Mouse (Mus musculus) megakaryocyte, embryonic 14.5 days (primary cell): ENCODE results near the gene Olfr187. TPM values are rescaled to one million over a fixed set of nuclear protein-coding genes. Genes with fewer than 3 reads are reported as not detected.

ENCODE experiments used
- H3K27me3 ChIP-seq: replicated peaks from 2 replicates; pipeline ENCODE3; 2012; ENCODE audit warnings: inconsistent platforms
- H3K36me3 ChIP-seq: replicated peaks from 2 replicates; pipeline ENCODE3; 2012; ENCODE audit warnings: low read length, inconsistent platforms, mixed read lengths
- H3K4me1 ChIP-seq: 2 replicates; pipeline ENCODE4 v1.6.1; 2012; ENCODE audit warnings: inconsistent platforms
- H3K4me3 ChIP-seq: replicated peaks from 2 replicates; pipeline ENCODE3; 2012; ENCODE audit warnings: moderate library complexity, mild to moderate bottlenecking, inconsistent platforms
- H3K9me3 ChIP-seq: 2 replicates; pipeline ENCODE4 v1.6.1; 2012; ENCODE audit warnings: inconsistent platforms
- FLI1 ChIP-seq: IDR thresholded peaks from 2 replicates; pipeline ENCODE4 v1.6.1; 2012; ENCODE audit warnings: low read length, inconsistent platforms, mixed read lengths
- GATA1 ChIP-seq: IDR thresholded peaks from 3 replicates; pipeline ENCODE4 v1.6.1; 2012; ENCODE audit warnings: mixed read lengths, low read length, inconsistent platforms, borderline replicate concordance
- polyA plus RNA-seq: library from polyadenylated mRNA; stranded (reverse); fragments of >175 nt; gene quantifications from 2 replicates; pipeline ENCODE4 v1.2.3, GENCODE M21; 2012; ENCODE audit warnings: low replicate concordance; ENCODE audit not compliant: insufficient read depth

Gene Olfr187
- polyA plus RNA-seq, 1 experiment: not detected

DNA sequence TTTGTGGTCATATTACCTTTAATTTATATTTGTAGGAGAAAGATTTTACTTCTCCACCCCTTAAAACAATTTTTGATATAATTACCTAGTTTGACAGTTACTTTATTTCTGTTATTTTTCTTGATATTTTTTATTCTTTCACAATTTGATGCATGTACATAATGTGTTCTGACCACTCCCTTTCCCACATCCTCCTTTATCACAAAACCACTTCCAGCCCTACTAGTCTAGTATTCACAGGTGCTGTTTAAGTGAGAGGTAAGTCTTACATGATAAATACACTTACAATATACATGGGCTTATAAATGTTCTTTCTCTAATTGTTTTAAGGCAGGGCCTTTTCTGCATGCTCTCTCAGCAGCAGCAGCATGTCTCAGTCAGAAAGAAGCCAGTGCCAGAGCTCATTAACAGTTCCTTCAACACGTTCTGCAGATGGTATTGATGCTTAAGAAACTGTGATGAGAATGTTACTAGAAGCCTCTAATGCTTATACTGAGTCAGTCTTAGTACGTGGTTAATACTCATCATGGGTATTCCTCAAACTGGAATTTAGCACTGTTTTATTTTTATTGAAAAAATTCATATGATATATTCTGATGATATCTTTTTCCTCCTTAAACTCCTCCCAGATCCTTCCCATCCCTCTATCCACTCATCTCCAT is 26.1 kb downstream of the Olfr187 start:
- H3K4me1 ChIP-seq: no peaks in the 10 kb centered on the region
- H3K4me3 ChIP-seq: no peak overlapping the region
- no peaks in the 10 kb centered on the region for H3K27me3 ChIP-seq
- H3K36me3 ChIP-seq: no peaks in the 10 kb centered on the region
- no peaks in the 10 kb centered on the region for H3K9me3 ChIP-seq
- TF ChIP-seq GATA1: no peak

DNA sequence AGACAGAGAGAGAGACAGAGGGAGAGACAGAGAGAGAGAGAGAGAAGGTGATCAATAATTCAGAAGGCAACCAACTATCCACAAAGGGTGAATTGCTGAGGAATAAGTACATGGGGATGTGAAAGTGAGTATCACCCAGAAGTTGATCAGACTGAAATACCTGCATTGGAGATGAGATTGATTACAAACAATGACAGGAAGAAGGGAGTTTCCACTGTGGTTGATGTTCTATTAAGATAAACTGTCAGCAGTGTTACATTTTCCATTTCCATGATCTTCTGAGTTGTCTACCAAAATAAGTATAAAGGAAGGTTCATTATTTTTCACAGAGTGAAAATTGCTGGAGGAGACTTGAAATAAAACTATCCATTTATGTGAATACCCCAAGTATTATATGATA is 32.4 kb downstream of the Olfr187 start:
- no peak overlapping the region for H3K4me3 ChIP-seq
- TF ChIP-seq GATA1 (no peak), FLI1 (no peak)
- no peaks in the 10 kb centered on the region for H3K27me3 ChIP-seq
- H3K36me3 ChIP-seq: no peaks in the 10 kb centered on the region
- H3K9me3 ChIP-seq: no peaks in the 10 kb centered on the region
- H3K4me1 ChIP-seq: no peaks in the 10 kb centered on the region

DNA sequence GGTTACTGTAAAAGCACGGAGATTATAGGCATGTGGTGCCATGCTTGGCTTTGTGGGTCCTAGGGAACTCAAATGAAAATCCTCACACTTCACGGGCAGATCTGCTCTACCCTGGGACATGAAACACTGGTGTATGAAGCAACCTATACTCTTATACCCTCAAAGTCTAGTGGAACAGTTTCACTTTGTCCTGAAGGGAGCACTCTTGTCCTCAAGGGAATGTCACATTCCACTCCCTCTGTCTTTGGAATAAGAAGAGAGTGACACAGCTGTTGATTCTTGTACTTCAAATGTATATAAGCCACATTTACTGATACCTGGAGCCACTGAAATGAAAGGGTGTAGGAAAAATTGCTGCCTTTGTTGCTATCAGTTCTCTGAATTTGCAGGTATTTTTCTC is 44.5 kb downstream of the Olfr187 start, which contains the start of gene Olfr183:
TSS of gene Olfr183 (plus strand) at position 301 of the 400 bp plus-strand sequence.
- H3K27me3 ChIP-seq: no peaks in the 10 kb centered on the region
- H3K4me1 ChIP-seq: no peaks in the 10 kb centered on the region
- H3K36me3 ChIP-seq: no peaks in the 10 kb centered on the region
- TF ChIP-seq FLI1 (no peak), GATA1 (no peak)
- H3K4me3 ChIP-seq: no peak within 1 kb of the TSS
- H3K9me3 ChIP-seq: no peaks in the 10 kb centered on the region

Other genes with a start within 250 kb of the Olfr187 start
- gene Olfr173, start 239.5 kb downstream of the Olfr187 start, polyA plus RNA-seq: not detected in 2 replicates
- not detected in 2 replicates for gene Olfr175-ps1, start 213.0 kb downstream of the Olfr187 start, polyA plus RNA-seq
- gene Olfr177, start 165.0 kb downstream of the Olfr187 start, polyA plus RNA-seq: not detected in 2 replicates
- gene Olfr178, start 147.7 kb downstream of the Olfr187 start, polyA plus RNA-seq: not detected in 2 replicates
- gene Olfr181, start 111.0 kb downstream of the Olfr187 start, polyA plus RNA-seq: not detected in 2 replicates
- gene Olfr180, start 110.4 kb downstream of the Olfr187 start, polyA plus RNA-seq: not detected in 2 replicates
- gene Olfr183, start 44.4 kb downstream of the Olfr187 start, polyA plus RNA-seq: not detected in 2 replicates
- not detected in 2 replicates for gene Olfr186, start 9.5 kb downstream of the Olfr187 start, polyA plus RNA-seq
- gene Olfr190, start 38.2 kb upstream of the Olfr187 start, polyA plus RNA-seq: not detected in 2 replicates
- gene Olfr191, start 50.1 kb upstream of the Olfr187 start, polyA plus RNA-seq: not detected in 2 replicates
- not detected in 2 replicates for gene Olfr193, start 72.1 kb upstream of the Olfr187 start, polyA plus RNA-seq
- gene Olfr194, start 81.3 kb upstream of the Olfr187 start, polyA plus RNA-seq: not detected in 2 replicates
- gene Olfr195, start 107.3 kb upstream of the Olfr187 start, polyA plus RNA-seq: not detected in 2 replicates
- gene Olfr196, start 130.7 kb upstream of the Olfr187 start, polyA plus RNA-seq: not detected in 2 replicates
- not detected in 2 replicates for gene Olfr198, start 163.8 kb upstream of the Olfr187 start, polyA plus RNA-seq
- gene Olfr199, start 180.0 kb upstream of the Olfr187 start, polyA plus RNA-seq: not detected in 2 replicates
- gene Olfr201, start 232.9 kb upstream of the Olfr187 start, polyA plus RNA-seq: not detected in 2 replicates
- gene Olfr202, start 247.0 kb upstream of the Olfr187 start, polyA plus RNA-seq: not detected in 2 replicates